Mouse (Mus musculus): ENCODE results near the gene Poll. TPM values are rescaled to one million over a fixed set of nuclear protein-coding genes. Genes with fewer than 3 reads are reported as not detected.
A peak's percentile ranks its signal among the peaks of the same experiment; 100 is the strongest.

The Poll gene
- polyA plus RNA-seq, 1 experiment from 2014 or later, result 5.8 TPM

DNA sequence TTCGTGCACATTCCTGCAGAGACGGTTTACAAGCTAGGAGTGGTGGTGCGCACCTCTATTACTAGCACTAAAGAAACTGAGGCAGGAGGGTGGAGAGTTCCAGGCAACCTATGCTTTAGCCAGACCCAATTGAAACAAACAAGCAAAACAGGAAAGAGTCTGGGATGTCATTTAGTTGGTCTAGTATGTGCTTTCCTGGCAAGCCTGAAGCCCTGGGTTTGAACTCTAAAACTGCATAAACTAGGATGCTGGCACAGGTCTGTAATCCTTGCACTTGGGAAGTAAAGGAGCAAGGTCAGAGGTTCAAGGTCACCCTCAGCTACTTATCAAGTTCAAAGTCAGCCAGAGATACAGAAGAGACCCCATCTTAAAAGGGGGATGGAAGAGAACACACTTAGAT lies 18.3 kb downstream of the Poll start:
- peaks cover 47% of the 10 kb centered on the region for H3K27me3 ChIP-seq (replicated peaks; ENCODE audit: control insufficient read depth, insufficient read depth, low read length)
- no peaks in the 10 kb centered on the region for H3K36me3 ChIP-seq (ENCODE audit: control insufficient read depth, insufficient read depth)
- no peak overlapping the region for H3K27ac ChIP-seq (ENCODE audit: low read depth, low read length)
- peak overlapping the region; percentile 65 for H3K4me2 ChIP-seq (replicated peaks; ENCODE audit: low read depth)
- no peak overlapping the region for H3K9ac ChIP-seq (ENCODE audit: low read depth, low read length)
- H3K9me3 ChIP-seq (ENCODE audit: control insufficient read depth), result no peaks in the 10 kb centered on the region
- no peak for TF ChIP-seq CTCF (IDR thresholded peaks at IDR 0.05; ENCODE audit: low read depth)
- no peaks in the 10 kb centered on the region for H3K4me1 ChIP-seq (replicated peaks; ENCODE audit: control insufficient read depth, insufficient read depth, low read length)
- no peak for ATAC-seq
- H3K4me3 ChIP-seq (ENCODE audit: low read depth, low read length), result peak overlapping the region; percentile 31
- 27% methylated on average over 3 of the region's 3 CpGs for WGBS

GRCm38 (mm10) chr19:45541409-45542041 lies 18.8 kb downstream of the Poll start:
- H3K36me3 ChIP-seq (ENCODE audit: control insufficient read depth, insufficient read depth), result no peaks in the 10 kb centered on the region
- H3K27ac ChIP-seq (ENCODE audit: low read depth, low read length), result no peak overlapping the region
- H3K4me2 ChIP-seq (replicated peaks; ENCODE audit: low read depth), result peak overlapping the region; percentile 65
- no peak overlapping the region for H3K9ac ChIP-seq (ENCODE audit: low read depth, low read length)
- H3K4me3 ChIP-seq (ENCODE audit: low read depth, low read length), result peak overlapping the region; percentile 31
- TF ChIP-seq CTCF (IDR thresholded peaks at IDR 0.05; ENCODE audit: low read depth), result peak; percentile 47
- peak; percentile 44 for ATAC-seq
- H3K27me3 ChIP-seq (replicated peaks; ENCODE audit: control insufficient read depth, insufficient read depth, low read length), result peaks cover 47% of the 10 kb centered on the region
- under 1% methylated on average over 50 of the region's 58 CpGs for WGBS
- H3K9me3 ChIP-seq (ENCODE audit: control insufficient read depth), result no peaks in the 10 kb centered on the region
- no peaks in the 10 kb centered on the region for H3K4me1 ChIP-seq (replicated peaks; ENCODE audit: control insufficient read depth, insufficient read depth, low read length)

- Histone ChIP-seq H3K27me3 (replicated peaks; ENCODE audit: control insufficient read depth, insufficient read depth, low read length) (peaks cover 42% of the 10 kb centered on the region), H3K9me3 (ENCODE audit: control insufficient read depth) (no peaks in the 10 kb centered on the region), H3K9ac (ENCODE audit: low read depth, low read length) (no peak overlapping the region), H3K36me3 (ENCODE audit: control insufficient read depth, insufficient read depth) (no peaks in the 10 kb centered on the region), H3K4me3 (ENCODE audit: low read depth, low read length) (0 out of 2 replicates have a peak overlapping the region, but pooled peaks have one; percentile 31), H3K4me2 (replicated peaks; ENCODE audit: low read depth) (peak overlapping the region; percentile 65), H3K4me1 (replicated peaks; ENCODE audit: control insufficient read depth, insufficient read depth, low read length) (no peaks in the 10 kb centered on the region), H3K27ac (ENCODE audit: low read depth, low read length) (no peak overlapping the region)
- TF ChIP-seq CTCF (IDR thresholded peaks at IDR 0.05; ENCODE audit: low read depth), result no peak
- ATAC-seq, result no peak
- WGBS, result 44% methylated on average over 8 of the region's 8 CpGs
Measured at GRCm38 (mm10) chr19:45540657-45541408, 19.5 kb downstream of the Poll start.

GRCm38 (mm10) chr19:45537505-45537904 lies 22.8 kb downstream of the Poll start:
- no peak overlapping the region for H3K4me3 ChIP-seq (ENCODE audit: low read depth, low read length)
- no peak overlapping the region for H3K4me2 ChIP-seq (replicated peaks; ENCODE audit: low read depth)
- TF ChIP-seq CTCF (IDR thresholded peaks at IDR 0.05; ENCODE audit: low read depth), result peak; percentile 82
- H3K36me3 ChIP-seq (ENCODE audit: control insufficient read depth, insufficient read depth), result no peaks in the 10 kb centered on the region
- no peaks in the 10 kb centered on the region for H3K4me1 ChIP-seq (replicated peaks; ENCODE audit: control insufficient read depth, insufficient read depth, low read length)
- ATAC-seq, result no peak
- H3K9ac ChIP-seq (ENCODE audit: low read depth, low read length), result no peak overlapping the region
- no peaks in the 10 kb centered on the region for H3K9me3 ChIP-seq (ENCODE audit: control insufficient read depth)
- no peak overlapping the region for H3K27ac ChIP-seq (ENCODE audit: low read depth, low read length)
- 60% methylated on average over 1 of the region's 1 CpGs for WGBS
- peaks cover 22% of the 10 kb centered on the region; the same call in 1 of the 2 replicates for H3K27me3 ChIP-seq (replicated peaks; ENCODE audit: control insufficient read depth, insufficient read depth, low read length)

GRCm38 (mm10) chr19:45535929-45536328 lies 24.4 kb downstream of the Poll start:
- 47% methylated on average over 6 of the region's 6 CpGs for WGBS
- ATAC-seq, result 0 out of 2 replicates have a peak, but pooled peaks have one; percentile 12

DNA sequence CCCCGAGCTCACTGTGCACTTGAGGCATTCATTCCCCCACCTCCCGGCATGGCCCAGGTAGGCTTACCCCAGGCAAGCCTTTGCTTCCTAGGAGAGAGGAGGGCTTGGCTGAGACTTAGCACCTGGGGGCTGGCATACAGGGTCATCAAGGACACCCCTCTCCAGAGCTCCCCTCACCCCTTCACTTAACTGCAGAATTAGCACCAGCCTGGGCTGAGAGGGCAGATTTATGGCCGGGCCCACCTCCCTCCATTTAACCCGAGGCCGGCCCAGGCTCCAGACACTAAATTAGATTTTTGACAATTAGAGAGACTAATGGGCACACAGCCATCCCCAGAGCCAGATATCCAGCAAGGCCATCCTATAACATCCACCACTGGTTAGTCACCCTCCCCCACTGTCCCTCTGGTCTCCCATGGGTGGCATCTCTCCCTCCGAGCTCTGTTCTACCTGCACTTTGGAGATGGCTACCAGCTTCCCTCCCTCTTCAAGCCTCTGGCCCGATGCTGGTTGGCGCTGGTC lies 25.1 kb downstream of the Poll start:
- H3K36me3 ChIP-seq (ENCODE audit: control insufficient read depth, insufficient read depth), result peaks cover 9% of the 10 kb centered on the region; the same call in 1 of the 2 replicates
- no peak overlapping the region for H3K27ac ChIP-seq (ENCODE audit: low read depth, low read length)
- peaks cover under 1% of the 10 kb centered on the region; the same call in 1 of the 2 replicates for H3K27me3 ChIP-seq (replicated peaks; ENCODE audit: control insufficient read depth, insufficient read depth, low read length)
- no peak overlapping the region for H3K9ac ChIP-seq (ENCODE audit: low read depth, low read length)
- 64% methylated on average over 8 of the region's 8 CpGs for WGBS
- H3K4me2 ChIP-seq (replicated peaks; ENCODE audit: low read depth), result no peak overlapping the region
- no peaks in the 10 kb centered on the region for H3K9me3 ChIP-seq (ENCODE audit: control insufficient read depth)
- no peak for TF ChIP-seq CTCF (IDR thresholded peaks at IDR 0.05; ENCODE audit: low read depth)
- H3K4me3 ChIP-seq (ENCODE audit: low read depth, low read length), result no peak overlapping the region
- H3K4me1 ChIP-seq (replicated peaks; ENCODE audit: control insufficient read depth, insufficient read depth, low read length), result no peaks in the 10 kb centered on the region
- no peak for ATAC-seq

More at GRCm38 (mm10) chr19:45535929-45536328, 24.4 kb downstream of the Poll start:
- Histone ChIP-seq H3K9ac (ENCODE audit: low read depth, low read length) (no peak overlapping the region), H3K36me3 (ENCODE audit: control insufficient read depth, insufficient read depth) (0 out of 2 replicates have a peak, but pooled peaks cover 3% of the 10 kb centered on the region), H3K4me3 (ENCODE audit: low read depth, low read length) (no peak overlapping the region), H3K9me3 (ENCODE audit: control insufficient read depth) (no peaks in the 10 kb centered on the region), H3K27ac (ENCODE audit: low read depth, low read length) (no peak overlapping the region), H3K4me1 (replicated peaks; ENCODE audit: control insufficient read depth, insufficient read depth, low read length) (no peaks in the 10 kb centered on the region), H3K27me3 (replicated peaks; ENCODE audit: control insufficient read depth, insufficient read depth, low read length) (peaks cover 6% of the 10 kb centered on the region; the same call in 1 of the 2 replicates), H3K4me2 (replicated peaks; ENCODE audit: low read depth) (no peak overlapping the region)
- no peak for TF ChIP-seq CTCF (IDR thresholded peaks at IDR 0.05; ENCODE audit: low read depth)

Measured in intestine, postnatal 0 days (tissue).